Mouse (Mus musculus) heart, embryonic 14.5 days (tissue): Measurements from ENCODE around the gene Sost. TPM values are rescaled to one million over a fixed set of nuclear protein-coding genes. Genes with fewer than 3 reads are reported as not detected.

Source experiments
- ATAC-seq: fragments of 200-750 bp; cut with Nextera tagmentation; 2 replicates; pipeline ENCODE4 v1.8.0; 2017; ENCODE audit warnings: low read depth, moderate TSS enrichment; ENCODE audit not compliant: insufficient number of reproducible peaks, insufficient read depth, low FRiP score
- H3K27ac ChIP-seq, 2 experiments: fragments of 200-500 bp in 1 of 2; fragments of 300-500 bp in 1 of 2; sonication (generic) in 1 of 2; replicated peaks in 1 of 2; 2 replicates each; pipeline ENCODE4 v1.5.1; 2012 to 2014; ENCODE audit warnings: low read depth in 2 of 2, low read length in 2 of 2, control low read depth in 1 of 2, mild to moderate bottlenecking in 1 of 2, mixed read lengths in 1 of 2; ENCODE audit not compliant: control insufficient read depth in 1 of 2, insufficient read depth in 1 of 2
- H3K27me3 ChIP-seq: fragments of 300-500 bp; sonication (generic); 2 replicates; pipeline ENCODE4 v1.6.1; 2014; ENCODE audit warnings: mild to moderate bottlenecking, low read length, control low read depth; ENCODE audit not compliant: control insufficient read depth, insufficient read depth
- H3K36me3 ChIP-seq: fragments of 300-500 bp; sonication (generic); 2 replicates; pipeline ENCODE4 v1.6.1; 2014; ENCODE audit warnings: mild to moderate bottlenecking, control low read depth, low read length, mixed read lengths; ENCODE audit not compliant: control insufficient read depth, insufficient read depth
- H3K4me1 ChIP-seq, 2 experiments: fragments of 200-500 bp in 1 of 2; fragments of 300-500 bp in 1 of 2; sonication (generic) in 1 of 2; 2 replicates each; pipeline ENCODE4 v1.6.1; 2012 to 2014; ENCODE audit warnings: low read length in 2 of 2, control low read depth in 1 of 2, mixed read lengths in 1 of 2; ENCODE audit not compliant: control insufficient read depth in 2 of 2, insufficient read depth in 2 of 2
- H3K4me2 ChIP-seq: fragments of 300-500 bp; sonication (generic); 2 replicates; pipeline ENCODE4 v1.6.1; 2014; ENCODE audit warnings: mild to moderate bottlenecking, low read length
- H3K4me3 ChIP-seq, 2 experiments: fragments of 200-500 bp in 1 of 2; fragments of 300-500 bp in 1 of 2; sonication (generic) in 1 of 2; 2 replicates each; pipeline ENCODE4 v1.5.1; 2012 to 2014; ENCODE audit warnings: low read length in 2 of 2, mild to moderate bottlenecking in 2 of 2, control low read depth in 1 of 2, low read depth in 1 of 2, moderate library complexity in 1 of 2; ENCODE audit not compliant: control insufficient read depth in 1 of 2, insufficient read depth in 1 of 2
- H3K9ac ChIP-seq: fragments of 300-500 bp; sonication (generic); 2 replicates; pipeline ENCODE4 v1.6.1; 2014; ENCODE audit warnings: mild to moderate bottlenecking, low read length
- H3K9me3 ChIP-seq: fragments of 300-500 bp; sonication (generic); 2 replicates; pipeline ENCODE4 v1.6.1; 2016; ENCODE audit warnings: low read length, control low read depth; ENCODE audit not compliant: control insufficient read depth
- WGBS: fragments of 180-500 bp; shearing (Covaris S2); extraction: QIAGEN DNeasy Blood & Tissue Kit; methylation state at CpG from one replicate; pipeline ENCODE4 v1.1.7; 2014; 5-methylcytosine and 5-hydroxymethylcytosine counted together
- polyA plus RNA-seq: library from polyadenylated mRNA; unstranded; fragments of >200 nt; fragmentation: Nextera tagmentation; extraction: Ambion mirVana; gene quantifications from 2 replicates; pipeline ENCODE4 v1.2.1, GENCODE M21; 2014

Sost gene
- polyA plus RNA-seq, 1 experiment from 2014 or later = 0.55 TPM

- ATAC-seq = no peak
- peaks cover 20 to 23% of the 10 kb centered on the region in 2 experiments for H3K4me1 ChIP-seq
- 52% methylated on average over 5 of the region's 5 CpGs for WGBS
- H3K36me3 ChIP-seq = no peaks in the 10 kb centered on the region
- no peak overlapping the region for H3K4me3 ChIP-seq
- no peaks in the 10 kb centered on the region for H3K9me3 ChIP-seq
- no peak overlapping the region for H3K9ac ChIP-seq
- H3K27me3 ChIP-seq = no peaks in the 10 kb centered on the region
- no peak overlapping the region for H3K4me2 ChIP-seq
- H3K27ac ChIP-seq = no peak overlapping the region
Observed at GRCm38 (mm10) chr11:101950021-101950420, 16.8 kb downstream of the Sost start.

GRCm38 (mm10) chr11:101946525-101946924, 20.3 kb downstream of the Sost start:
- H3K27me3 ChIP-seq = no peaks in the 10 kb centered on the region
- no peak overlapping the region for H3K9ac ChIP-seq
- H3K27ac ChIP-seq = no peak overlapping the region
- no peaks in the 10 kb centered on the region for H3K9me3 ChIP-seq
- H3K4me1 ChIP-seq = peaks cover 5 to 6% of the 10 kb centered on the region in 2 experiments; a peak in 3 of 4 replicates
- WGBS = 40% methylated on average over 5 of the region's 5 CpGs
- H3K4me2 ChIP-seq = no peak overlapping the region
- ATAC-seq = no peak
- no peaks in the 10 kb centered on the region for H3K36me3 ChIP-seq
- no peak overlapping the region for H3K4me3 ChIP-seq

- Histone ChIP-seq H3K9ac (no peak overlapping the region), H3K4me3 (no peak overlapping the region), H3K4me1 (peaks cover 2 to 3% of the 10 kb centered on the region in 2 experiments; a peak in 2 of 4 replicates), H3K27me3 (no peaks in the 10 kb centered on the region), H3K36me3 (no peaks in the 10 kb centered on the region), H3K9me3 (no peaks in the 10 kb centered on the region), H3K4me2 (no peak overlapping the region), H3K27ac (no peak overlapping the region)
- ATAC-seq = no peak
- 37% methylated on average over 3 of the region's 3 CpGs for WGBS
Observed at GRCm38 (mm10) chr11:101943055-101943454, 23.8 kb downstream of the Sost start.

- peak overlapping the region; percentile 82 for H3K4me2 ChIP-seq
- no peaks in the 10 kb centered on the region for H3K9me3 ChIP-seq
- H3K4me1 ChIP-seq = peaks cover 8 to 17% of the 10 kb centered on the region in 2 experiments
- no peaks in the 10 kb centered on the region for H3K27me3 ChIP-seq
- peak overlapping the region; percentile 76 for H3K9ac ChIP-seq
- WGBS = 2% methylated on average over 32 of the region's 32 CpGs
- no peaks in the 10 kb centered on the region for H3K36me3 ChIP-seq
- peak overlapping the region; percentile 34 to 46 for H3K4me3 ChIP-seq
- H3K27ac ChIP-seq = peak overlapping the region in 1 of 2 experiments; percentile 16; a peak in 1 of 4 replicates
- ATAC-seq = no peak
Observed at GRCm38 (mm10) chr11:101937108-101937507, 29.7 kb downstream of the Sost start.

GRCm38 (mm10) chr11:101936421-101936820, 30.4 kb downstream of the Sost start:
- no peak for ATAC-seq
- H3K4me2 ChIP-seq = peak overlapping the region; percentile 82; the same call in 1 of the 2 replicates
- no peak overlapping the region for H3K4me3 ChIP-seq
- H3K4me1 ChIP-seq = peaks cover 11 to 22% of the 10 kb centered on the region in 2 experiments
- no peaks in the 10 kb centered on the region for H3K27me3 ChIP-seq
- H3K36me3 ChIP-seq = no peaks in the 10 kb centered on the region
- 44% methylated on average over 7 of the region's 7 CpGs for WGBS
- no peak overlapping the region for H3K27ac ChIP-seq
- no peaks in the 10 kb centered on the region for H3K9me3 ChIP-seq
- H3K9ac ChIP-seq = no peak overlapping the region

- Histone ChIP-seq H3K9ac (no peak overlapping the region), H3K4me1 (peaks cover 11 to 22% of the 10 kb centered on the region in 2 experiments), H3K27me3 (no peaks in the 10 kb centered on the region), H3K4me2 (no peak overlapping the region), H3K36me3 (no peaks in the 10 kb centered on the region), H3K9me3 (no peaks in the 10 kb centered on the region), H3K4me3 (no peak overlapping the region), H3K27ac (no peak overlapping the region)
- no peak for ATAC-seq
- 80% methylated on average over 3 of the region's 3 CpGs for WGBS
Observed at GRCm38 (mm10) chr11:101935743-101936142, 31.1 kb downstream of the Sost start.

- WGBS = 33% methylated on average over 4 of the region's 4 CpGs
- no peak overlapping the region for H3K4me3 ChIP-seq
- no peaks in the 10 kb centered on the region for H3K27me3 ChIP-seq
- peaks cover 15 to 16% of the 10 kb centered on the region in 2 experiments for H3K4me1 ChIP-seq
- H3K27ac ChIP-seq = 0 out of 4 replicates have a peak overlapping the region, but pooled peaks of 1 of the 2 experiments have one; percentile 12
- H3K9me3 ChIP-seq = no peaks in the 10 kb centered on the region
- H3K9ac ChIP-seq = no peak overlapping the region
- H3K36me3 ChIP-seq = no peaks in the 10 kb centered on the region
- H3K4me2 ChIP-seq = no peak overlapping the region
- ATAC-seq = no peak
Observed at GRCm38 (mm10) chr11:101931978-101932377, 34.8 kb downstream of the Sost start.
